Mouse (Mus musculus) neural tube, embryonic 15.5 days (tissue): ENCODE results near the gene Cd68. TPM values are rescaled to one million over a fixed set of nuclear protein-coding genes. Genes with fewer than 3 reads are reported as not detected.

Source experiments
- ATAC-seq: fragments of 200-750 bp; cut with Nextera tagmentation; 2 replicates; pipeline ENCODE4 v1.8.0; 2017; ENCODE audit warnings: mild to moderate bottlenecking, moderate TSS enrichment, moderate library complexity; ENCODE audit not compliant: low FRiP score
- H3K27ac ChIP-seq: fragments of 300-500 bp; sonication (generic); replicated peaks from 2 replicates; pipeline ENCODE4 v1.5.1; 2015; ENCODE audit warnings: mild to moderate bottlenecking, inconsistent platforms
- H3K27me3 ChIP-seq: fragments of 300-500 bp; sonication (generic); replicated peaks from 2 replicates; pipeline ENCODE4 v1.6.1; 2015; ENCODE audit warnings: inconsistent platforms
- H3K36me3 ChIP-seq: fragments of 300-500 bp; sonication (generic); 2 replicates; pipeline ENCODE4 v1.6.1; 2015; ENCODE audit warnings: inconsistent platforms
- H3K4me1 ChIP-seq: fragments of 300-500 bp; sonication (generic); 2 replicates; pipeline ENCODE4 v1.6.1; 2015; ENCODE audit warnings: inconsistent platforms
- H3K4me2 ChIP-seq: fragments of 300-500 bp; sonication (generic); 2 replicates; pipeline ENCODE4 v1.6.1; 2015; ENCODE audit warnings: inconsistent platforms, mild to moderate bottlenecking, moderate library complexity
- H3K4me3 ChIP-seq: fragments of 300-500 bp; sonication (generic); replicated peaks from 2 replicates; pipeline ENCODE4 v1.5.1; 2015; ENCODE audit warnings: mild to moderate bottlenecking, inconsistent platforms
- H3K9ac ChIP-seq: fragments of 300-500 bp; sonication (generic); replicated peaks from 2 replicates; pipeline ENCODE4 v1.6.1; 2015; ENCODE audit warnings: mild to moderate bottlenecking, inconsistent platforms
- H3K9me3 ChIP-seq: fragments of 300-500 bp; sonication (generic); replicated peaks from 2 replicates; pipeline ENCODE4 v1.6.1; 2016; ENCODE audit warnings: inconsistent platforms
- WGBS: fragments of 180-500 bp; shearing (Covaris S2); methylation state at CpG from one replicate; pipeline ENCODE4 v1.1.7; 2015; ENCODE audit warnings: mixed read lengths; 5-methylcytosine and 5-hydroxymethylcytosine counted together
- polyA plus RNA-seq: library from polyadenylated mRNA; unstranded; fragments of >200 nt; fragmentation: Nextera tagmentation; extraction: Ambion mirVana; gene quantifications from 2 replicates; pipeline ENCODE4 v1.2.1, GENCODE M21; 2015

Cd68 gene
- polyA plus RNA-seq, 1 experiment from 2014 or later = 9.0 TPM

DNA sequence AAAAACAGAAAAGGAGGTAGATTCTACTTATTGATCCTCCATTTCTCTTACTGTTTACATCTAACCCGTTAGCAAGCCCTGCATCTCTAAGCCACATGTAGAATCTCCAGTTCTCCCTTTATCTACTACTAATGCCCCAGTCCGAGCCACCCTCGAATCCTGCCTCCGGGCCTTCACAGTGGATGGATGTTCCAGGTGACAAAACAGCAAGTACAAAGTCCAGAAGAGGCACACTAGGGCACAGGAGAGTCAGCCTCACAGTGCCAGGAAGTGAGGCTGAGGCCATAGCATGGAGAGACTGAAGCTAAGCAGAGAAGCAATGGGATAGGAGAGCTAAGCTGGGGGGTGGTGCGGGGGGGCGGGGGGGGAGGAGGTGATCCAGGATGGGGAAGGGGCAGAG lies 26.9 kb upstream of the Cd68 start:
- WGBS = 87% methylated on average over 6 of the region's 6 CpGs
- H3K27me3 ChIP-seq = no peaks in the 10 kb centered on the region
- no peak overlapping the region for H3K27ac ChIP-seq
- no peak for ATAC-seq
- H3K4me3 ChIP-seq = no peak overlapping the region
- no peak overlapping the region for H3K4me2 ChIP-seq
- no peaks in the 10 kb centered on the region for H3K9me3 ChIP-seq
- H3K36me3 ChIP-seq = no peaks in the 10 kb centered on the region
- H3K9ac ChIP-seq = no peak overlapping the region
- peaks cover 15% of the 10 kb centered on the region for H3K4me1 ChIP-seq

GRCm38 (mm10) chr11:69692196-69692811 lies 26.4 kb upstream of the Cd68 start:
- Histone ChIP-seq H3K27ac (no peak overlapping the region), H3K36me3 (no peaks in the 10 kb centered on the region), H3K4me2 (no peak overlapping the region), H3K27me3 (no peaks in the 10 kb centered on the region), H3K4me1 (peaks cover 15% of the 10 kb centered on the region), H3K9me3 (no peaks in the 10 kb centered on the region), H3K9ac (no peak overlapping the region), H3K4me3 (no peak overlapping the region)
- 79% methylated on average over 9 of the region's 9 CpGs for WGBS
- ATAC-seq = no peak

- ATAC-seq = no peak
- Histone ChIP-seq H3K4me1 (peaks cover 18% of the 10 kb centered on the region), H3K9ac (no peak overlapping the region), H3K36me3 (no peaks in the 10 kb centered on the region), H3K4me3 (no peak overlapping the region), H3K4me2 (no peak overlapping the region), H3K27ac (no peak overlapping the region), H3K27me3 (no peaks in the 10 kb centered on the region; the same call in 1 of the 2 replicates), H3K9me3 (no peaks in the 10 kb centered on the region)
- WGBS = 92% methylated on average over 1 of the region's 1 CpGs
Measured at GRCm38 (mm10) chr11:69689891-69690290, 23.9 kb upstream of the Cd68 start.

GRCm38 (mm10) chr11:69687061-69687460 lies 21.1 kb upstream of the Cd68 start:
- H3K4me2 ChIP-seq = no peak overlapping the region; the same call in 1 of the 2 replicates
- peaks cover 34% of the 10 kb centered on the region for H3K4me1 ChIP-seq
- no peak overlapping the region for H3K4me3 ChIP-seq
- no peaks in the 10 kb centered on the region for H3K36me3 ChIP-seq
- H3K27me3 ChIP-seq = no peaks in the 10 kb centered on the region; the same call in 1 of the 2 replicates
- H3K9ac ChIP-seq = no peak overlapping the region
- no peaks in the 10 kb centered on the region for H3K9me3 ChIP-seq
- H3K27ac ChIP-seq = no peak overlapping the region
- WGBS = 55% methylated on average over 5 of the region's 5 CpGs
- no peak for ATAC-seq

DNA sequence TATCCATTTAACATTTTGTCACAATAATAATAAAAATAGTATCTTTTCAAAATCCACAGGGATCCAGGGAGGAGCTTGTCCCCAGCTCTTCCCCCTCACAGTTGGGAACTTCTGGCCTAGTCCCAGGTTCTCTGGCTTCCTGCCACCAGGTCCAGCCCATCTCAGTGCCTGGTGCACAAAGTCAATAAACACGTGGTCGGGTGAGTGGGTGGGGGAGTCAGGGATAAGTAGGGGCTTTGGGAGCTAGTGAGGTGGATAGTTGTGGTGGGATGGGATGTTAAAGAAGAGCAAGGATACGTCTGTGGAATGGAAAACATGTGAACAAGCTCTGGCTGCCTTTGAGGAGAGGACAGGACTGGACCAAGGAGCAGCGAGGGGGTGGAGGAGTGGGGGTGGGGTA lies 20.4 kb upstream of the Cd68 start:
- no peak overlapping the region for H3K9ac ChIP-seq
- H3K4me1 ChIP-seq = peaks cover 36% of the 10 kb centered on the region
- 26% methylated on average over 4 of the region's 4 CpGs for WGBS
- H3K9me3 ChIP-seq = no peaks in the 10 kb centered on the region
- no peak overlapping the region; the same call in 1 of the 2 replicates for H3K4me2 ChIP-seq
- no peaks in the 10 kb centered on the region; the same call in 1 of the 2 replicates for H3K27me3 ChIP-seq
- no peak overlapping the region for H3K4me3 ChIP-seq
- no peaks in the 10 kb centered on the region for H3K36me3 ChIP-seq
- no peak for ATAC-seq
- H3K27ac ChIP-seq = peak overlapping the region; percentile 67; the same call in 1 of the 2 replicates

- WGBS = 62% methylated on average over 10 of the region's 10 CpGs
- Histone ChIP-seq H3K4me3 (no peak within 1 kb of the TSS), H3K4me2 (no peak within 1 kb of the TSS; the same call in 1 of the 2 replicates), H3K27me3 (no peaks in the 10 kb centered on the region; the same call in 1 of the 2 replicates), H3K4me1 (peaks cover 42% of the 10 kb centered on the region), H3K36me3 (no peaks in the 10 kb centered on the region), H3K9ac (peak within 1 kb of the TSS; percentile 20; the same call in 1 of the 2 replicates), H3K27ac (peak within 1 kb of the TSS; percentile 67), H3K9me3 (no peaks in the 10 kb centered on the region)
- no peak for ATAC-seq
Measured at GRCm38 (mm10) chr11:69685526-69686148, 19.7 kb upstream of the Cd68 start, which contains the start of gene Tnfsf13. Tnfsf13 (minus strand) TSS chr11:69685784.

- 0 out of 2 replicates have a peak, but pooled peaks cover 4% of the 10 kb centered on the region for H3K36me3 ChIP-seq
- no peak for ATAC-seq
- H3K4me1 ChIP-seq = peaks cover 49% of the 10 kb centered on the region
- WGBS = 75% methylated on average over 6 of the region's 6 CpGs
- no peak overlapping the region for H3K27ac ChIP-seq
- H3K4me2 ChIP-seq = no peak overlapping the region
- H3K9ac ChIP-seq = no peak overlapping the region
- no peaks in the 10 kb centered on the region for H3K9me3 ChIP-seq
- no peak overlapping the region for H3K4me3 ChIP-seq
- no peaks in the 10 kb centered on the region; the same call in 1 of the 2 replicates for H3K27me3 ChIP-seq
Measured at GRCm38 (mm10) chr11:69684936-69685335, 19.0 kb upstream of the Cd68 start.

- WGBS = 88% methylated on average over 12 of the region's 12 CpGs
- ATAC-seq = no peak
- Histone ChIP-seq H3K9me3 (no peaks in the 10 kb centered on the region), H3K36me3 (peaks cover 9% of the 10 kb centered on the region), H3K9ac (no peak overlapping the region), H3K27ac (no peak overlapping the region), H3K27me3 (no peaks in the 10 kb centered on the region; the same call in 1 of the 2 replicates), H3K4me1 (peaks cover 55% of the 10 kb centered on the region), H3K4me2 (no peak overlapping the region), H3K4me3 (no peak overlapping the region)
Measured at GRCm38 (mm10) chr11:69684128-69684745, 18.3 kb upstream of the Cd68 start.

- WGBS = 81% methylated on average over 7 of the region's 7 CpGs
- H3K27ac ChIP-seq = peak overlapping the region; percentile 95
- H3K4me2 ChIP-seq = peak overlapping the region; percentile 93
Measured at GRCm38 (mm10) chr11:69683576-69683975, 17.6 kb upstream of the Cd68 start.

DNA sequence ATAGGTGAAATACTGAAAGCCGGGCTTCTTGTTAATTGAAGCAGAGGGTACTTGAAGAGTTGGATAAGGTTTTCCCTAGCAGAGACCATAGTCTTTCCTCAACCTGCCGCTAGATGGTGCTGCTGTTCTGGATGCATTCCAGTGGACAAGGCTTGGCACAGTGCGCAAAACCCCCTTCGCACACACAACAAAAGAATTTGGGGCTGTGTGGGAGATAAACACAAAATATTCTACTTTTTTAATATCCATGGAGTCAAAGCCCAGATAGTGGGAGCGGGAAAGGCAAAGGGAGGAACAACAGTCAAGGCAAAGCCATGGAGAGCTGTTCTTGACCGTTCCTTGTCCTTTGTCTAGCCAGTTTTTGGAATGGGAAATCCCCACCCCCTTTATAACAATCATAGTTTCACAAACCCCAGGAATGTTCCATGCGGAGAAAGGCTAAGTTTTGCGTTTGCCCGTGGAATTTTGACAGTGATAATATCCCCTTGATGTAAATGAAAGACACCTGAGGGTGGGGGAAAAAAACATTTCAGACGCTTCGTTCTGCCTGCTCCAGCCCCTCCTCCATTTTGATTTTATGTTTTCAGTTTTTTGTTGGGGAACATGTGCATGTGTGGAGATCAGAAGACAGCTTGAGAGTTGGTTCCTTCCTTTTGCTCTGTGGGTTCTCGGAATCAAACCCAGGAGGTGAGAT lies 17.0 kb upstream of the Cd68 start:
- H3K4me1 ChIP-seq = peaks cover 63% of the 10 kb centered on the region
- peak; percentile 62 for ATAC-seq
- 14% methylated on average over 12 of the region's 12 CpGs for WGBS
- peak overlapping the region; percentile 95 for H3K27ac ChIP-seq
- peak overlapping the region; percentile 59 for H3K9ac ChIP-seq
- no peaks in the 10 kb centered on the region for H3K9me3 ChIP-seq
- peak overlapping the region; percentile 73 for H3K4me3 ChIP-seq
- H3K36me3 ChIP-seq = peaks cover 20% of the 10 kb centered on the region
- no peaks in the 10 kb centered on the region; the same call in 1 of the 2 replicates for H3K27me3 ChIP-seq
- H3K4me2 ChIP-seq = peak overlapping the region; percentile 93

More at GRCm38 (mm10) chr11:69683576-69683975, 17.6 kb upstream of the Cd68 start:
- Histone ChIP-seq H3K4me1 (peaks cover 62% of the 10 kb centered on the region), H3K9me3 (no peaks in the 10 kb centered on the region), H3K36me3 (peaks cover 15% of the 10 kb centered on the region), H3K4me3 (no peak overlapping the region), H3K9ac (0 out of 2 replicates have a peak overlapping the region, but pooled peaks have one; percentile 59), H3K27me3 (no peaks in the 10 kb centered on the region; the same call in 1 of the 2 replicates)
- no peak for ATAC-seq

DNA sequence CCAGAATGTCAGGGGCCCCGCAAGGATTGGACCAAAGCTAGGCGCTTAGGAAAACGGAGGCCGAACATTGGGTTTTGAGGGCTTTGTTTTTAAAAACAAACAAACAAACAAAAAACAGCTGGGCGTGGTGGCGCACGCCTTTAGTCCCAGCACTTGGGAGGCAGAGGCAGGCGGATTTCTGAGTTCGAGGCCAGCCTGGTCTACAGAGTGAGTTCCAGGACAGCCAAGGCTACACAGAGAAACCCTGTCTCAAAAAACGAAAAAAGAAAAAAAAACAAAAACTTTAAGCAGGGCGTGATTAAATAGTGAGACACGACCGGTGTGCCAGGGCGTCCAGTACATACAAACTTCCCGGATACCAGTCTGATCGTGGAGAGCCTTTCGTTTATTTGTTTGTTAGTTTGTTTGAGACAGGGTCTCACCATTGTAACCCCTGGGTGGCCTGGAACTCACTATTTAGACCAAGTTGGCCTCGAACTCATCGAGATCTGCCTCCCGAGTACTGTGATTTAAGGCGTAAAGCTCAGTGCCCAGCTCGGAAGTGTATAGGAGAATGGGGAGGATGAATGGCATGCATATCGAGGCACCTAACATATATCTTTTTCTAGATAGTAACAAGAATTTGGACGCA lies 16.4 kb upstream of the Cd68 start:
- H3K4me1 ChIP-seq = peaks cover 63% of the 10 kb centered on the region
- H3K27ac ChIP-seq = peak overlapping the region; percentile 95
- H3K9ac ChIP-seq = peak overlapping the region; percentile 59
- H3K4me2 ChIP-seq = peak overlapping the region; percentile 93
- H3K27me3 ChIP-seq = no peaks in the 10 kb centered on the region; the same call in 1 of the 2 replicates
- peak overlapping the region; percentile 73 for H3K4me3 ChIP-seq
- ATAC-seq = 0 out of 2 replicates have a peak, but pooled peaks have one; percentile 1
- H3K9me3 ChIP-seq = no peaks in the 10 kb centered on the region
- peaks cover 25% of the 10 kb centered on the region for H3K36me3 ChIP-seq
- WGBS = 26% methylated on average over 24 of the region's 24 CpGs
